Mouse (Mus musculus): ENCODE data around the gene Pip5kl1.

The Pip5kl1 gene

GRCm38 (mm10) chr2:32547964-32548739, 26.4 kb upstream of the Pip5kl1 start:
- DNase-seq (ENCODE audit: low read depth, low spot score) = peak; percentile 48

GRCm38 (mm10) chr2:32549171-32549570, 25.4 kb upstream of the Pip5kl1 start:
- DNase-seq (ENCODE audit: low read depth, low spot score) = no peak

GRCm38 (mm10) chr2:32549764-32550163, 24.8 kb upstream of the Pip5kl1 start:
- DNase-seq (ENCODE audit: low read depth, low spot score) = peak; percentile 90

- no peak for DNase-seq (ENCODE audit: low read depth, low spot score)
Observed at GRCm38 (mm10) chr2:32551236-32551635, 23.4 kb upstream of the Pip5kl1 start.

GRCm38 (mm10) chr2:32553592-32554148, 20.9 kb upstream of the Pip5kl1 start:
- no peak for DNase-seq (ENCODE audit: low read depth, low spot score)

- DNase-seq (ENCODE audit: low read depth, low spot score) = no peak
Observed at GRCm38 (mm10) chr2:32555484-32555883, 19.1 kb upstream of the Pip5kl1 start.

GRCm38 (mm10) chr2:32556019-32556418, 18.6 kb upstream of the Pip5kl1 start:
- DNase-seq (ENCODE audit: low read depth, low spot score) = no peak

GRCm38 (mm10) chr2:32559570-32559969, 15.0 kb upstream of the Pip5kl1 start:
- no peak for DNase-seq (ENCODE audit: low read depth, low spot score)

- DNase-seq (ENCODE audit: low read depth, low spot score) = peak; percentile 73
Observed at GRCm38 (mm10) chr2:32566536-32567063, 8.0 kb upstream of the Pip5kl1 start.

- DNase-seq (ENCODE audit: low read depth, low spot score) = peak; percentile 59
Observed at GRCm38 (mm10) chr2:32568149-32568548, 6.4 kb upstream of the Pip5kl1 start.

GRCm38 (mm10) chr2:32568941-32569340, 5.7 kb upstream of the Pip5kl1 start:
- no peak for DNase-seq (ENCODE audit: low read depth, low spot score)

GRCm38 (mm10) chr2:32570698-32571494, 3.7 kb upstream of the Pip5kl1 start, which contains the start of gene Dpm2:
Gene Dpm2 (plus strand): TSS chr2:32570858.
- peak; percentile 88 for DNase-seq (ENCODE audit: low read depth, low spot score)

- no peak for DNase-seq (ENCODE audit: low read depth, low spot score)
Observed at GRCm38 (mm10) chr2:32572196-32572595, 2.4 kb upstream of the Pip5kl1 start.

- DNase-seq (ENCODE audit: low read depth, low spot score) = no peak
Observed at GRCm38 (mm10) chr2:32574901-32575585, 446 bp downstream of the Pip5kl1 start.

- DNase-seq (ENCODE audit: low read depth, low spot score) = no peak
Observed at GRCm38 (mm10) chr2:32575586-32576160, 1.1 kb downstream of the Pip5kl1 start, which contains the start of gene 9430097D07Rik. Gene 9430097D07Rik (minus strand): TSS chr2:32575684.

GRCm38 (mm10) chr2:32576532-32576931, 1.9 kb downstream of the Pip5kl1 start:
- no peak for DNase-seq (ENCODE audit: low read depth, low spot score)

GRCm38 (mm10) chr2:32578146-32579046, 3.8 kb downstream of the Pip5kl1 start:
- DNase-seq (ENCODE audit: low read depth, low spot score) = no peak

GRCm38 (mm10) chr2:32581450-32582095, 7.0 kb downstream of the Pip5kl1 start:
- no peak for DNase-seq (ENCODE audit: low read depth, low spot score)

Data from skeletal muscle tissue, adult 2 months (tissue).